Mouse (Mus musculus): ENCODE measurements around the gene Srsf6. TPM values are rescaled to one million over a fixed set of nuclear protein-coding genes. Genes with fewer than 3 reads are reported as not detected.

Gene Srsf6
- polyA plus RNA-seq, 1 experiment from 2014 or later: 242 TPM

- Histone ChIP-seq H3K36me3 (ENCODE audit: insufficient read depth) (peaks cover 22% of the 10 kb centered on the region), H3K27ac (ENCODE audit: low read depth) (no peak overlapping the region), H3K27me3 (ENCODE audit: insufficient read depth, low read length) (peaks cover 21% of the 10 kb centered on the region), H3K9me3 (ENCODE audit: low read depth, low read length) (no peaks in the 10 kb centered on the region), H3K9ac (no peak overlapping the region), H3K4me1 (ENCODE audit: insufficient read depth) (no peaks in the 10 kb centered on the region; the same call in 1 of the 2 replicates), H3K4me2 (peak overlapping the region; percentile 92), H3K4me3 (ENCODE audit: low read depth, low read length) (peak overlapping the region; percentile 49; the same call in 1 of the 2 replicates)
- no peak for TF ChIP-seq CTCF (IDR thresholded peaks at IDR 0.05; ENCODE audit: low read depth)
- WGBS: 8% methylated on average over 11 of the region's 11 CpGs
- ATAC-seq (ENCODE audit: insufficient read depth) (no peak), DNase-seq (no peak)
These were observed 12.6 kb downstream of the Srsf6 start for GRCm38 (mm10) chr2:162943931-162944330.

DNA sequence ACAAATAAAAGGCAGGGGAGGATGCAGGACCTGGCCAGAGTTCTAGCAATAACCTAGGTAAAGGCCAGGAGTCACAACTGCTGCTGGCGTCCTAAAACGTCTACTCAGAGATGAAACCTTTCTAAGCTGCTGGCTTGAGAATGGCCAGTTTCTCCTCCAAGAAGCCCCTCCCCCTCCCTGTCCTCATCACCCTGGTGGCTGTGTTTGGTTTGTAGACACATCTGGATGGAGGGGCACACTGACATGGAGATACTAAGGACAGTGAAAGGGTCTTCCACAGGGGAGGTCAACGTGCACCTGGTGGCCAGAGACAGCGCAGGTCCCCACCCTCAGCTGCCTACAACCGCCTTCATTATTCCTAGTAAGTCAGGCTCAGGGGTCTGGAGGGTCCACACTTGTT lies 15.6 kb downstream of the Srsf6 start:
- no peaks in the 10 kb centered on the region for H3K9me3 ChIP-seq (ENCODE audit: low read depth, low read length)
- no peak overlapping the region for H3K27ac ChIP-seq (ENCODE audit: low read depth)
- no peak for ATAC-seq (ENCODE audit: insufficient read depth)
- DNase-seq: no peak
- H3K4me2 ChIP-seq: no peak overlapping the region
- 77% methylated on average over 5 of the region's 5 CpGs for WGBS
- no peak overlapping the region for H3K9ac ChIP-seq
- H3K36me3 ChIP-seq (ENCODE audit: insufficient read depth): no peaks in the 10 kb centered on the region
- H3K27me3 ChIP-seq (ENCODE audit: insufficient read depth, low read length): peaks cover 21% of the 10 kb centered on the region
- no peak for TF ChIP-seq CTCF (IDR thresholded peaks at IDR 0.05; ENCODE audit: low read depth)
- H3K4me3 ChIP-seq (ENCODE audit: low read depth, low read length): no peak overlapping the region
- no peaks in the 10 kb centered on the region; the same call in 1 of the 2 replicates for H3K4me1 ChIP-seq (ENCODE audit: insufficient read depth)

DNA sequence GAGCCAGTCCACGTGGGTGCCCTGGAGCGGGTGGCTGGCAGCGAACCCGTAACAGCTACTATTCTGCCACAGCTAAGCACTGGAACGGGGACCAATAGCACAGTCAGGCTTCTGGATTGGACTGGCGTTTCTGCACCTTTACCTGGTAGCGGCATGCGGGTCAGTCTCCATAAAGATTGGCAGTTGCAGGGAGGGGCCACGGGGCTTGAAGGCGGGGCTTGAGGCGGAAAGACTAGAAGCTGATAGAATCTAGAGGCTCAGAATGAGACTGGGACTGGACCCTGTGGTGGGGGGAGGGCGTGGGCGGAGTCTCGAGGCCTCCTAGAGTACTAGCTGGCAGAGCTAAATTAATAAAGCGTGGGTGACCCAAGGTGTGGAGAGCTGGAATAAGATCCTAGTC lies 16.4 kb downstream of the Srsf6 start:
- peaks cover 19% of the 10 kb centered on the region for H3K27me3 ChIP-seq (ENCODE audit: insufficient read depth, low read length)
- no peaks in the 10 kb centered on the region for H3K36me3 ChIP-seq (ENCODE audit: insufficient read depth)
- ATAC-seq (ENCODE audit: insufficient read depth): 0 out of 2 replicates have a peak, but pooled peaks have one; percentile 35
- WGBS: 30% methylated on average over 15 of the region's 15 CpGs
- H3K27ac ChIP-seq (ENCODE audit: low read depth): no peak overlapping the region
- H3K4me2 ChIP-seq: peak overlapping the region; percentile 49
- no peak for TF ChIP-seq CTCF (IDR thresholded peaks at IDR 0.05; ENCODE audit: low read depth)
- no peaks in the 10 kb centered on the region for H3K9me3 ChIP-seq (ENCODE audit: low read depth, low read length)
- no peaks in the 10 kb centered on the region; the same call in 1 of the 2 replicates for H3K4me1 ChIP-seq (ENCODE audit: insufficient read depth)
- no peak overlapping the region for H3K9ac ChIP-seq
- DNase-seq: no peak
- peak overlapping the region; percentile 4; the same call in 1 of the 2 replicates for H3K4me3 ChIP-seq (ENCODE audit: low read depth, low read length)

DNA sequence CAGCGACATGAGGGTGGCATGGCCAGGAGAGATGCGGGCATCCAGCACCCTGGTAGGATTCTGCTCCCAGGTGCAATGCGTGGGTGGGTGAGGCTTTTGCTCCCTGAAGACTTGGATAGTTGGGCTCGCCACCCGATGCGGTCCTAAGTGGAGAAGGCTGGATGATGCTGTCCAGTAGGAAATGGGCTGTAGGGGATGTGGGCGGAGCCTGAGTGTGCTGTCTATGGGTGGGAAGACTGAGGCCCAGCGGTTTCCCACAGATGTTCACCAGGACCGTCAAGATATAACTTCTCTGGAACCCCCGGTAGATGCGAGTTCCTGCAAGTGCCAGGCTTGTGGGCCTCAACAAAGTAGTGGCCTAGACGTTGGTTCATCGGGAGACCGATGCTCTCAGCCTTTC lies 16.9 kb downstream of the Srsf6 start:
- no peak for ATAC-seq (ENCODE audit: insufficient read depth)
- 62% methylated on average over 14 of the region's 14 CpGs for WGBS
- peak overlapping the region; percentile 4; the same call in 1 of the 2 replicates for H3K4me3 ChIP-seq (ENCODE audit: low read depth, low read length)

DNA sequence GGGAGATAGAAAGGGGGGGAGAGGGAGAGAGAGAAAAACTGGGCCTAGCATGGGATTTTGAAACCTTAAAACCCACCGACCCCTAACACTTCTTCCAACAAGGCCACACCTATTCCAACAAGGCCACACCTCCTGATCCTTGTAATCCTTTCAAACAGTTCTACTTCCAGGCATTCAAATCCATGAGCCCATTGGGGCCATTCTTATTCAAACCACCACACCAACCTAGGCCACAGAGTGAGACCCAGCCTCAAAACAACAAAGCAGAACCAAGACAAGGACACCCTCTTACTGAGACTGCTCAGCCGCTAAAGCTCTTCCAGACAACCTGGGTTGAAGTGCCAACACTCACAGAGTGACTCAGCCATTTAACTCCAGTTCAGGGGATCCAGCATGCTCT lies 19.4 kb downstream of the Srsf6 start:
- no peak overlapping the region for H3K4me2 ChIP-seq
- H3K27ac ChIP-seq (ENCODE audit: low read depth): no peak overlapping the region
- no peak for DNase-seq
- H3K9ac ChIP-seq: no peak overlapping the region
- no peaks in the 10 kb centered on the region for H3K27me3 ChIP-seq (ENCODE audit: insufficient read depth, low read length)
- H3K4me1 ChIP-seq (ENCODE audit: insufficient read depth): no peaks in the 10 kb centered on the region
- no peak overlapping the region for H3K4me3 ChIP-seq (ENCODE audit: low read depth, low read length)
- H3K36me3 ChIP-seq (ENCODE audit: insufficient read depth): no peaks in the 10 kb centered on the region
- TF ChIP-seq CTCF (IDR thresholded peaks at IDR 0.05; ENCODE audit: low read depth): no peak
- 80% methylated on average over 2 of the region's 2 CpGs for WGBS
- ATAC-seq (ENCODE audit: insufficient read depth): no peak
- no peaks in the 10 kb centered on the region for H3K9me3 ChIP-seq (ENCODE audit: low read depth, low read length)

More for the DNA sequence above, 16.9 kb downstream of the Srsf6 start:
- Histone ChIP-seq H3K4me2 (peak overlapping the region; percentile 49), H3K27ac (ENCODE audit: low read depth) (no peak overlapping the region), H3K9ac (no peak overlapping the region), H3K36me3 (ENCODE audit: insufficient read depth) (no peaks in the 10 kb centered on the region), H3K9me3 (ENCODE audit: low read depth, low read length) (no peaks in the 10 kb centered on the region), H3K27me3 (ENCODE audit: insufficient read depth, low read length) (peaks cover 14% of the 10 kb centered on the region), H3K4me1 (ENCODE audit: insufficient read depth) (no peaks in the 10 kb centered on the region)
- no peak for TF ChIP-seq CTCF (IDR thresholded peaks at IDR 0.05; ENCODE audit: low read depth)
- DNase-seq: no peak

DNA sequence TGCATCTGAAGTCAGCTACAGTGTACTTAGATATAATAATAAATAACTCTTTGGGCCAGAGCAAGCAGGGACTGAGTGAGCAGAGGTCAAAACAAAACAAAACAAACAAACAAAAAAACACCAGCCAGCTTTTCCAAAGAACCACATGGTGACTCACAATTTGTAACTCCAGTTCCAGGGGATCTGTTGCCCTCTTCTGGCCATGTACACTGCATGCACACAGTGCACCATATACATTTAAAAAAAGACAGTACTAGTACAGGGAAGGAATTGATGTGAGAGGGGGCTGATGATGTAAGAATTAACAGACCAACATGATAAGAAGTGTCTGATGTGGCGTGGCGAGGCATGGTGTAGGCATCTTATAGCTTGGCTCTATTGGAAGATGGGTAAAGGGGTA lies 25.5 kb downstream of the Srsf6 start:
- Histone ChIP-seq H3K27ac (ENCODE audit: low read depth) (no peak overlapping the region), H3K4me3 (ENCODE audit: low read depth, low read length) (no peak overlapping the region)

GRCm38 (mm10) chr2:162961321-162961720 lies 30.0 kb downstream of the Srsf6 start:
- H3K27me3 ChIP-seq (ENCODE audit: insufficient read depth, low read length): no peaks in the 10 kb centered on the region
- H3K4me2 ChIP-seq: no peak overlapping the region
- no peaks in the 10 kb centered on the region for H3K36me3 ChIP-seq (ENCODE audit: insufficient read depth)
- no peak overlapping the region for H3K4me3 ChIP-seq (ENCODE audit: low read depth, low read length)
- no peaks in the 10 kb centered on the region for H3K9me3 ChIP-seq (ENCODE audit: low read depth, low read length)
- H3K27ac ChIP-seq (ENCODE audit: low read depth): no peak overlapping the region
- no peaks in the 10 kb centered on the region for H3K4me1 ChIP-seq (ENCODE audit: insufficient read depth)
- no peak for TF ChIP-seq CTCF (IDR thresholded peaks at IDR 0.05; ENCODE audit: low read depth)
- H3K9ac ChIP-seq: no peak overlapping the region
- WGBS: 62% methylated on average over 10 of the region's 10 CpGs
- ATAC-seq (ENCODE audit: insufficient read depth) (no peak), DNase-seq (no peak)

More for the DNA sequence above, 25.5 kb downstream of the Srsf6 start:
- Histone ChIP-seq H3K4me2 (no peak overlapping the region), H3K36me3 (ENCODE audit: insufficient read depth) (no peaks in the 10 kb centered on the region), H3K9me3 (ENCODE audit: low read depth, low read length) (no peaks in the 10 kb centered on the region), H3K4me1 (ENCODE audit: insufficient read depth) (no peaks in the 10 kb centered on the region), H3K27me3 (ENCODE audit: insufficient read depth, low read length) (no peaks in the 10 kb centered on the region), H3K9ac (no peak overlapping the region)
- 0 out of 2 replicates have a peak, but pooled peaks have one; percentile 13 for TF ChIP-seq CTCF (IDR thresholded peaks at IDR 0.05; ENCODE audit: low read depth)
- no peak for DNase-seq
- WGBS: 94% methylated on average over 2 of the region's 2 CpGs
- no peak for ATAC-seq (ENCODE audit: insufficient read depth)
